Mouse (Mus musculus) G1E-ER4 (cell line): Measurements from ENCODE around the gene Pus7. TPM values are rescaled to one million over a fixed set of nuclear protein-coding genes. Genes with fewer than 3 reads are reported as not detected.

Experiments used
- GATA1 ChIP-seq: IDR thresholded peaks from one replicate; pipeline ENCODE4 v1.8.0; 2012; ENCODE audit warnings: low read length, inconsistent platforms
- polyA plus RNA-seq: library from polyadenylated mRNA; stranded (reverse); fragments of >175 nt; gene quantifications from 2 replicates; pipeline ENCODE4 v1.2.3, GENCODE M21; 2012

The Pus7 gene
- polyA plus RNA-seq, 1 experiment: 16.5 TPM

DNA sequence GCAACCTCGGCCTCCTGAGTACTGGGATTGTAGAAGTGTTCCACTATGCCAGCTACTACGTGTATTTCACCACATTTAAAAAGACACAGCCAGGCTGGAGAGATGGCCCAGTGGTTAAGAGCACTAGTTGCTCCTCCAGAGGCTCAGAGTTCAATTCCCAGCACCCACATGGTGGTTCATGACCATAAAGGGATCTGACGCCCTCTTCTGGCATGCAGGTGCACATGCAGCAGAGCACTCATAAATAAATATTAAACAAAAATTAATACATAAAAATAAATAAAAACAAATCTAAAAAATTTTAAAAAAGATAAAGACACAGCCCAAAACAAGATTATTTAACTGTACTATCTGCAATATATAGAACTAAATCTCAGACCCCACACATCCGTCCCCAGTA lies 3.0 kb downstream of the Pus7 start:
- no peak for TF ChIP-seq GATA1

DNA sequence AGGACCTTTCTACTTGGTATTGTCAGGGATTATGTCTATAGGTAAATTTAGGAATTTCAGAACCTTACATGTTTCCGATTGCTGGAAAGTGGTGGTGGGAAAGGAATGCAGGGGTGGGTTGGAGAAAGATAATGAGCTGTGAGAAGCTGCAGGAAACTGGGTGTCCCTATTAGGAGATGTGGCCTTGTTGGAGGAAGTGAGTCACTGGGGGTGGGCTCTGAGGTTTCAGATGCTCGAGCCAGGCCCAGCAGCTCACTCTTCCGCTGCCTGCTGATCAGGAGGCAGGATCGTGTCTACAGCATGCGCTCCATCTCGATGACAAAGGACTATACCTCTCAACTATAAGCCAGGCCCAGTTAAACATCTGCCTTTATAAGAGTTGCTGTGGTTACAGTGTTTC lies 9.3 kb downstream of the Pus7 start:
- TF ChIP-seq GATA1: no peak

DNA sequence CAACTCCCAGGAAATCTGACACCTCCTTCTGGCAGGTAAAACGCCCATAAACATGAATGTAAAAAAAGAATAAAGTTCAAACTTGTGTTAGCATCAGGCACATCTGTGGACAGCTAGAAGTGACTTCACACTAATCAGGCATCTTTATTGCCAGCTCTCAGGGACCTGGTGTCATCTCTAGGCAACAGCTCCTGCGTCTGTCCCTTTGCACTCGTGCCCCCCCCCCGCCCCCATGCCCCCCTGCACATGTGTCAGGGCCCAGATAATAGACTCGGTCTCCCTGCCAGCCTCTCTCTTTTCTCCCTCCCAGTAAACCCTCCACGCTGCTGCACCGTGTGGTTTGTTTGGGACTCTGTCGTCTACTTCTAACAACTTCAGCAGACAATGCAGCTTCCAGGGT lies 12.4 kb downstream of the Pus7 start:
- no peak for TF ChIP-seq GATA1

DNA sequence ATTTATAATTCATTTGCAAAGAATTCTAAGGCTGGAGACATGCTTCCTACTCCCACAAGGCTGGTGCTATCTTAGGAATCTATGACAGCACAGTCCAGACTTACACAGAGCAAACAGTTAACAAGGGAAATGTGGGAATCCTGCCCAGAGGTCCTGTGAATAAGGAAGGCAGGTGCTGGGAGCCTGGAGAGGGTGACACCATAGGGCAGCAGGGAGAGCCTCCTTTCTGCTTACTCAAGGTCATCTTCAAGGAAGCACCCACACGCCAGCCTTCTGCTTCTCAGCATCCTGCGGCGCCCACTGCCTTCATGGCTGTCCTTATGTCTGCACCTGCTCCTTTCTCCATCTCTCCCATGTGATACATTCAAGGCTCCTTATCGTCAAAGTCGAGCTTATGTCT lies 19.0 kb downstream of the Pus7 start:
- no peak for TF ChIP-seq GATA1

DNA sequence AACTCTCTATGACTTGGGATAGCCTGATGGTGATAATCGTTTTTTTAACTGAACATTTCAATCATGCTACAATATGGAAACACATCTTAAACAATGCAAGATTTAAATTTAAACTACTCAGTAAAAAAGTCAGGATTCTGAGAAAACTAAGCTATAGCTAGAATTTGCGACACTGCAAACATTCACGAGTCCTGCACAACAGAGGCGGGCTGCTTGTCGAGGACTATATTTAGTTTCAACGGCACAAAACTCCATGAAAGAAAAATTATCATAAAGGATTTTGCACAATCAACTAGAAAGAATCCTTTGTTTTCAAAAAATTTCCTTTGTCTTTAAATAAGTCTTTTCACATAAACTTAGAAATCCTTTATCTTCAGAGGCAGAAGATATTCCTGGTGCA lies 21.0 kb downstream of the Pus7 start:
- no peak for TF ChIP-seq GATA1

DNA sequence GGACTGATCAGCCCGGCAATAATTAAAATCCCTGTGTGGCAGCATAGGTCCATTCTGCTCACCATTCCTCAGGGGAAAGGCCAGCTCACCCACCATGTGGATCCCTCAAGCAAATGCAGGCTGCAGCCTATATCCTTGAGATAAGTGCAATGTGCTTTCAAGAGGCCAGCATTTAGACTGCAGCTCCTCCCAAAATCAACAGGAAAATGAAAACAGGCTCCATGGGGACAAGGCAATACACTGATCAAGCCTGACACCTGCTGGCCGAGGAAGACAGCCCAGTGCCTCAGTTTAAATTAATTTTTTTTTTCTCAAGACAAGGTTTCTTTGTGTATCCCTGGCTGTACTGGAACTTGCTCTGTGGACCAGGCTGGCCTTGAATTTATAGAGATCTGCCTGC lies 24.9 kb downstream of the Pus7 start:
- TF ChIP-seq GATA1: no peak

DNA sequence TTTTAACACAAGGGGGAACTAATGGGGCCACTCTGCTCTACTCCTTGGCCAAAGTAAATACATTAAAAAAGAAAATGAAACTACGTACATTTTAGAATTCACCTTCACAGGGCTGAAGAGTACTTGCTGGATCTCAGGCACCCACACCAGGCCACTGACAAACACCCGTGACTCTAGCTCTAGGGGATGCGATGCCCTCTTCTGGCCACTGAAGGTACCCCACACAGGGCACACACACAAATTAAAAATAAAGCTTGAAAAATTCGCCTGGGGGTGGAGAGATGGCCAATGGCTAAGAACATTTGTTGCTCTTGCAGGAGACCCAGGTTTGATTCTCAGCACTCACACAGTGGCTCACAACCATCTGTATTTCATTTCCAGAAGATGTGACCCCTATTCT lies 27.1 kb downstream of the Pus7 start:
- TF ChIP-seq GATA1: no peak

DNA sequence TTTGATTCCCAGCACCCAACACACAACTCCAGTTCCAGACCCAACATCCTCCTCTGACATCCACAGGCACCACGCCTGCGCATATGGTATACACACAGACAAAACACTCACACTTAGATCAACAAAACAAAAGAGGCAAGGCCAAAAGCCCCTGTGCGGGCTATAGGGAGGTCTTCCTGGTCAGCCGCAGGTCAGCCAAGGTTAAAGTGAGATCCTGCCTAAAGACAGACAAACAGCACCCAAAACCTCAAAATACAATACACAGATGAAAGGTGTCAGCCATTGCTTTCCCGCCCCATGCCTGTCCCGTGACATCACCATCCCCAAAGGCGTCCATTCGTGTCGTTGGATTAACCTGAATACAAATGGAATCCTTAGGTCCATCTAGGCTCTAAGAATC lies 27.9 kb downstream of the Pus7 start:
- TF ChIP-seq GATA1: no peak

DNA sequence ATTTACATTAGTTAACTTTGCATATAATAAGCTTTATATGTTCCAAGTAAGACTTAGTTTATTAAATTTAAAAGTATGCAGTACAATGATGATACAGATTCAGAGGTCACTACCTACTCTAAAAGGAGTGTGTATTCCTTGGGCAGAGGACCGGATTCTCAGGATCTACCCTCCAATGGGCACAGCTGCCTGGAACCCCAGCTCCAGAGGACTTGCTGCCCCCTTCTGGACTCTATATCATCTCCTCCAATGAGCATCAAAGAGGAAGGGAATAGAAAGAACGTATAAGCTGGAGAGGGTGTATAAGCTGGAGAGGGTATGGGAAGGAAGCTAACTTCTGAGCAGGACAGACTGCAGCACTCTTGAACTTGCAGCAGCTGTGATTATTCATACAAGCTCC lies 33.6 kb downstream of the Pus7 start:
- no peak for TF ChIP-seq GATA1

DNA sequence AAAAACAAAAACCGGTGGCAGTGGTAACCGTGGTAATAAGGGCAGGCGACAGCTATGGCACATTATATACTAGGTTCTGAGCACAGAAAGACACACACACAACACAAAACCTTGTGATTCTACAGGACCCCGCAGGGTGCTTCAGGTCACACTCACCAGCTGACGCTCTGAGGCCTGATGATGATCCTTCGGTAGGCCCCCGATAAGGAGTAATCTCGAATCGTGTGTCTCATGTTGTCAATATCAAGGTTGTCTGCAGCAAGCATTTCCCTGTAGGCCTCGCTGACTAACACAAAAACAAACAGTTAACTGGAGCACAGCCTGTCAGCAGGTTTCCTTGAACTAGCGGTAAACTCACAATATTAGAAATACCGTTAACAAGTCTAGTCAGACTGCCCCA lies 40.2 kb downstream of the Pus7 start:
- TF ChIP-seq GATA1: no peak

DNA sequence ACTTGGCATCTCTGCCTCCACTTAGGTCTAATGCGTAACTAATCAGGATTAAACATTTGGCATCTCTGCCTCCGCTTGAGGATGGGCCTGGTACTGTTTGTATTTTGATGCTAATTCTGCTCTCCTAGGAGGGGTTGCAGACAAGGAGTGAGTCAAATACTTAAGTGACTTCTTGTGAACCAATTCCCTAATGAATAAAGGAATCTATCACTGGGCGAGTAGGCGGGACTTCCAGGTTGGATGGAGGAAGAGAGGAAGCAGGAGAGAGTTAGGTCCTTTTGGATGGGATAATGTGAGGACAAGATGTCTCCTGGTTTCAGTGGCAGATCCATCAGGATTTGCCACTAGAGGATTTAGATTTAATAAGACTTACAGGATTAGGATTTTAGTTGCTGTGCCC lies 46.4 kb downstream of the Pus7 start:
- no peak for TF ChIP-seq GATA1

DNA sequence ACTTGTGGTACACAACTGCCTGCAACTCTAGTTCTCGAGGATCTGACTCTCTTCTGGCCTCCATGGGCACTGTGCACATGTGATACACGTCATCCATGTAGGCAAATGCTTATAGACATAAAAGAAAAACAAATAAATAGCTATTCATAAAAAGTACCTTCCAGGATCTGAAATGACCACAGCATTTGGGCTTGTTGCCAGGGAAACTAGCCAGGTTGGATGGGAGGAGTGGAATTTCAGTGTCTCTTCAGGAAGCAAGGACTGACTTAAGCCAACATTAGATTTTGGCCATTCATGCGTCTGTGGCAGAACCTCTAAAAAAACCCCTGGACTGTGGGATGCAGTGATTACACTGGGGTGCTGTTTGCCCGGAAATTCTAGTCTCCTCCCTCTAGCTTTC lies 47.1 kb downstream of the Pus7 start:
- no peak for TF ChIP-seq GATA1

DNA sequence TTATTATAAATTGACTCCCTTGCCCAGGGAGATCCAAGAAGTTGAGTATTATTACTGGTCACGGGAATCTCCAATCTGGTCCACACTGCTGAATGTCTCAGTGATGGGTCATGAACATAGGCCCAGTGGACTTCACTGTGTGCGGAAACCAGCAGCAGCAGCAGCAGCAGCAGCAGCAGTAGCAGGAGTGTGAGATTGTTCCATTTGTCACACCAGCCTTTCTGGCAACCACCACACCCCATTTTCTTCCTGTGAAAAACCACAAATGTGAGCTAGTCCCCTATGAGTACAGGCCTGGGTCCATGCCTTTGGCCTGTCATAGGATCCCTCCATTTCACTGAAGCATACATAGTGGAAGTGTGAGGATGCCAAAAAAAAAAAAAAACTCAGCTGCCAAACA lies 61.6 kb downstream of the Pus7 start:
- no peak for TF ChIP-seq GATA1

DNA sequence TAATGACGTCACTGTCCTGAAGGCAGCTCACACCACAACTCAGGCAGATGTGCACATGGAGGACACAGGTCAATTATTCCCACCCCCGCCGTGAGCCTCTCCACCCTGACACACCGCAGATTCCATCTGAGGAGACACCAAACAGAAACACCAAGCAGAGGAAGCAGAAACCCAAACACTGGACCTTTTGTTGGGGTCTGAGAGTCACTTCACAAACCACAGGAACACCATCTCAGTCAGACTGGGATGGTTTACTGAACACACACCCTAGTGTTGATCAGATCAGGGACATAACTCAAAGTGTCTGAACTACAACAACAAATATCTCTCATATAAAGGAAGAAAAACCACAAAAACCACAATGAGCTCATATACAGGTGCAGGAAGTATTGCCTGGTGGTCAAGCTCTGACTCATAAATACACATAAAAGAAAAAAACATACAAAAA lies 64.6 kb downstream of the Pus7 start:
- TF ChIP-seq GATA1: no peak

DNA sequence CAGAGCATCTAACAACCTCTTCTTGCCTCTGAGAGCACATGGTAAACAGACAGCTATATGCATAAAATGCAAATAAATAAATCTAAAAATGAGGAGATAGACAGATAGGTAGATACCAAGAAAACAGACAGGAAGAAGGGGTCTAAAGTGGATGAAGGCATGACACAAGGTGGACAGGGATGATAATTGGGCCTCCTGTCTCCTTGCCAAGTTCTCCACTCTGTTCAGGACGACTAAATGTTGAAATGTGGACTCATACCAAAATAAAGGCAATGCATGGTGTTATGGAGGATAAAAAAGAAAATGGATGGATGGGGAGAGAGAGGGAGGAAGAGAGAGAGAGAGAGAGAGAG lies 65.4 kb downstream of the Pus7 start:
- no peak for TF ChIP-seq GATA1

DNA sequence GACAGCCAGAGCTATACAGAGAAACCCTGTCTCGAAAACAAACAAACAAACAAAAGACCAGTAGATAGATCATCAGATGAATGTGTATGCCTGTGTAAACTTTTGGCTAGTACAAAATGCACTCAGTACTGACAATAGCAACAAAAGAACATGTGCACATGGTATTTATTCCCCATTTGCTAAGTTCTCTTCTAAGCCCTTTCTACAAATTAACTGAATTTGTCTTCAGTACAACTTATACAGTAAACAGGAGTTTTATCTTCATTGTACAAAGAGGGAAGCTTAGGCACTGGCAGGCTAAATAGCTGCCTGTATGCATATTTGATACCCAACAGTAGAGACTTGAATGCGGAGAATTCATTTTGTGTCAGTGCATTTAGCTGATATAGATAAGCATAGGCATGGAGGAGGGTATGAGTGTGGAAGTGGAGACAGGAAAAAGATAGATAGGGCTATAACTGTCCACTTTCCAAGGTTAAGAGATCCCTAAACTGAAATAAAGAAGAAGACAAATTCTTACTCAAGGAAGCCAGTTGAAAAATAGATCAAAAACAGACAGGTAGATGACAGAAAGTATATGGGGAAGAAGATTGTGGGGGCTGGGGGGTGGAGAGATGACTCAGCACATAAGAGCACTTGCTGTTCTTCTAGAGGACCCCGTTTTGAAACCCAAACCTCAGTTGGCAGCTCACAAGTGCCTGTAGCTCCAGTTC lies 65.9 kb downstream of the Pus7 start:
- TF ChIP-seq GATA1: no peak

DNA sequence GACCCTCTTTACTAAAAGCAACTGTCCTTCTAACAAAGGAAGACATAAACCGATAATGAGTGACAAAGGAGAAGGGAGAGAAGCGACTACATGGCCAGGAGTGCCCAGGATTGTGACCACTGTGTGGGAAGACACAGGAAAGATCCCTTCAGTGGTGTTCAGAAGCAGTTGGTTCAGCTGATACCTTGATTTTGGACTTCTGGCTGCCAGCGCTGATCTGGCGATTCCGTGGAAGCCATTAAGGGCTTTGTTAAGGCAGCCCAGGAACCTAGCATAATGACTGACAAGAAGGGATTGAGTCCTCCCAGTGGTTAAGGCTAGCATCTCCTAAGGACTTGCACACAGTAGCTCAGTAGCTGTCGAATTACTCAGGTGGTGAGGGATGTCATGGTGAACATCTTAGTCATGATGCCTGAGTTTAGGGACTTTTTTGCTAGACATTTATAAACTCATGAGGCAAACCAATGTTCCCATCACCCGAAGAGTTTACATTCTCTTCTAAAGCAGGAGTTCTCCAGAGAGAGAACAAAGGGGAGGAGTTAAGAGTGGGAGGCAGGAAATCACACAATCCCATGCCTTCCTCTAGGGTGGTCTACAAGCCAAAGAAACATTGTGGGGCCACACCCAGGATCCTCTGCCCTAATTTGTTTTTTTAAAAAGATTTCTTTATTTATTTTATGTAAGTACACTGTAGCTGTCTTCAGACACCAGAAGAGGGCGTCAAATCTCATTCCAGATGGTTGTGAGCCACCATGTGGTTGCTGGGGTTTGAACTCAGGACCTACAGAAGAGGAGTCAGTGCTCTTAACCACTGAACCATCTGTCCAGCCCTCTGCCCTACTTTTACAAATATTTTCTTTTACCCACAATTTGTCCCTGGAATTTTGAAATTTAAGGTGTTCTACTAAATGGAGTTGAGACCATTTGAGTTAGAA lies 69.8 kb downstream of the Pus7 start:
- no peak for TF ChIP-seq GATA1
